Mouse (Mus musculus) embryonic facial prominence, embryonic 11.5 days (tissue): ENCODE data around the gene Sema3b. TPM values are rescaled to one million over a fixed set of nuclear protein-coding genes. Genes with fewer than 3 reads are reported as not detected.
"Not testable (repeated sequence)": the region's sequence is repeated elsewhere in the genome, so short reads cannot be mapped to it uniquely, and the experiment has no call there.

ENCODE experiments used
- ATAC-seq: fragments of 200-750 bp; cut with Nextera tagmentation; replicated peaks from 2 replicates; pipeline ENCODE4 v1.8.0; 2017; ENCODE audit warnings: low read depth; ENCODE audit not compliant: insufficient number of reproducible peaks, low FRiP score, low TSS enrichment
- DNase-seq: peaks from one replicate; pipeline ENCODE4 v3.0.0-alpha.2; 2015; ENCODE audit warnings: low spot score
- H3K27ac ChIP-seq: fragments of 300-500 bp; sonication (generic); replicated peaks from 2 replicates; pipeline ENCODE4 v1.5.1; 2014; ENCODE audit warnings: mild to moderate bottlenecking, low read depth, low read length, control low read depth
- H3K27me3 ChIP-seq: fragments of 300-500 bp; sonication (generic); 2 replicates; pipeline ENCODE4 v1.6.1; 2014; ENCODE audit warnings: mild to moderate bottlenecking, low read length, moderate library complexity, mixed read lengths; ENCODE audit not compliant: control insufficient read depth, insufficient read depth
- H3K36me3 ChIP-seq: fragments of 300-500 bp; sonication (generic); replicated peaks from 2 replicates; pipeline ENCODE4 v1.6.1; 2014; ENCODE audit warnings: low read depth, mild to moderate bottlenecking, low read length, moderate library complexity, mixed read lengths; ENCODE audit not compliant: control insufficient read depth, insufficient read depth
- H3K4me1 ChIP-seq: fragments of 300-500 bp; sonication (generic); 2 replicates; pipeline ENCODE4 v1.6.1; 2014; ENCODE audit warnings: low read length, mixed read lengths; ENCODE audit not compliant: control insufficient read depth, insufficient read depth
- H3K4me2 ChIP-seq: fragments of 300-500 bp; sonication (generic); 2 replicates; pipeline ENCODE4 v1.6.1; 2014; ENCODE audit warnings: low read depth, mild to moderate bottlenecking, control low read depth, low read length, moderate library complexity
- H3K4me3 ChIP-seq: fragments of 300-500 bp; sonication (generic); 2 replicates; pipeline ENCODE4 v1.5.1; 2014; ENCODE audit warnings: low read depth, low read length, control low read depth
- H3K9ac ChIP-seq: fragments of 300-500 bp; sonication (generic); replicated peaks from 2 replicates; pipeline ENCODE4 v1.6.1; 2014; ENCODE audit warnings: mild to moderate bottlenecking, control low read depth, low read length
- H3K9me3 ChIP-seq: fragments of 300-500 bp; sonication (generic); replicated peaks from 2 replicates; pipeline ENCODE4 v1.6.1; 2016; ENCODE audit warnings: mild to moderate bottlenecking, low read length, inconsistent platforms, mixed read lengths; ENCODE audit not compliant: control insufficient read depth
- WGBS: fragments of 180-500 bp; shearing (Covaris S2); extraction: QIAGEN DNeasy Blood & Tissue Kit; methylation state at CpG from one replicate; pipeline ENCODE4 v1.1.7; 2014; 5-methylcytosine and 5-hydroxymethylcytosine counted together
- polyA plus RNA-seq: library from polyadenylated mRNA; unstranded; fragments of >200 nt; fragmentation: Nextera tagmentation; extraction: Ambion mirVana; gene quantifications from 2 replicates; pipeline ENCODE4 v1.2.1, GENCODE M21; 2014

Gene Sema3b
- polyA plus RNA-seq, 1 experiment from 2014 or later = 1.3 TPM

DNA sequence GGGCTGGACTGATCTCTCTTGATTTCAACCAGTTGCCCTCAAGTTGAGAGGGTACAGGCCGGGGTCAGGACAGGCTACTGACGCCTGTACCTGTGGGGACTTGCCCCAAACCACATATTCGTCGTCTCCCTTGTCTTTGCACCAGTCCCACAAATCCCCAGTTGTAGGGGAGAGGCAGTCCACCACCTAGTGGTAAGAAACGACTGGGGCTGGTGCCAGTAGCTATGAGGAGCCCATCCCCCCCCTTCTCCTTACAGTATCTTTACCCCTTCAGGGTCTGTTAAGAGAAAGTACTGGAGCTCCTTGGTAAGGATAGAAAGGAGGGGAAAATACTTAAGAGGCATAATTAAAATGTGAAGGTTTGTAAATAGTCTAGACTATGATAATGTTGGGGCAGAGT lies 43.5 kb downstream of the Sema3b start:
- H3K9ac ChIP-seq, H3K27me3 ChIP-seq, H3K4me2 ChIP-seq, H3K4me1 ChIP-seq, ATAC-seq, H3K4me3 ChIP-seq, H3K9me3 ChIP-seq, H3K36me3 ChIP-seq, H3K27ac ChIP-seq, DNase-seq: not testable (repeated sequence)
- WGBS = 50% methylated on average over 5 of the region's 5 CpGs

DNA sequence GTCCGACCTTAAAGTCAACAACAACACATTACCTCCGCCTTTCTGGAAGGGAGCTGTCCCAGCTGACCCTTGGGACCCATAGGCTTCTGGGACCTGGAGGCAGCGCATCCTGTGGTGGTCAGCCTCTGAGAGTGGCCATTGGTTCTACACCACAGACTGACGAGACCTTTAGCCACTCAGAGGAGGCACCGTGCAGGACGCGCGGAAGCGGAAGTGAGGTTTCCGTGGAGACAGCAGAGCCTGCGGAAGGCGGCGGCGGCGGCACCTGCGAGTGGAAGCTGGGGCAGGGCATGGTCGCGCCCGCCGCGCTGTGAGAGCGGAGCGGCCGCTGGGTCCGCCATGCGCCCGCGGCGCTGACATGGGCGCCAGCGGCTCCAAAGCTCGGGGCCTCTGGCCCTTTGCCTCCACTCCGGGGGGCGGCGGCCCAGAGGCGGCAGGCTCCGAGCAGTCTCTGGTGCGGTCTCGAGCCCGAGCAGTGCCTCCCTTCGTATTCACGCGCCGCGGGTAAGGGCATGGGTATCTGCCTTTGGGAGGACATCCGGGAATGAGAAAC lies 45.9 kb downstream of the Sema3b start, which contains the start of gene Tusc2:
Tusc2 (plus strand) TSS at position 227 of the 553 bp plus-strand sequence.
- no peaks in the 10 kb centered on the region for H3K27me3 ChIP-seq
- ATAC-seq = peak; percentile 91
- under 1% methylated on average over 45 of the region's 46 CpGs for WGBS

DNA sequence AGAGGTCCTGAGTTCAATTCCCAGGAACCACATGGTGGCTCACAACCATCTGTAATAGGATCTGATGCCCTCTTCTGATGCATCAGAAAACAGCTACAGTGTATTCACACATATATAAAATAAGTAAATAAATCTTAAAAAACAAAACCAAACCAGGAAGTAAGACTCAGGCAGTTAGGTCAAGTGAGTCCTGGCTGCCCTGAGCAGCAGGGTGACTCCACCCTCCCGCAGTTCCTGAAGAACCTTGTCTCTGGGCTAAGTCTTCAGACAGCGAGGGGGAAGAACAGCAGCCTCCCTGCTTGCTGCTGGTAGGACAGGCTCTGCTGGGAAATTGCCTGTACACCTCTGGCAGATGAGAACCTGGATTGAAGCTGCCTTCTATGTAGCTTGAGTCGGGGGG lies 52.7 kb downstream of the Sema3b start:
- H3K9me3 ChIP-seq = no peaks in the 10 kb centered on the region
- DNase-seq (no peak), ATAC-seq (no peak)
- WGBS = 73% methylated on average over 3 of the region's 3 CpGs
- no peaks in the 10 kb centered on the region; the same call in 1 of the 2 replicates for H3K27me3 ChIP-seq
- H3K27ac ChIP-seq = no peak overlapping the region
- H3K4me3 ChIP-seq = no peak overlapping the region; the same call in 1 of the 2 replicates
- peaks cover 8% of the 10 kb centered on the region for H3K36me3 ChIP-seq
- no peaks in the 10 kb centered on the region; the same call in none of the 2 replicates for H3K4me1 ChIP-seq
- peak overlapping the region; percentile 91 for H3K4me2 ChIP-seq
- no peak overlapping the region for H3K9ac ChIP-seq

More for the DNA sequence above, 45.9 kb downstream of the Sema3b start, which contains the start of gene Tusc2:
- Histone ChIP-seq H3K4me2 (peak within 1 kb of the TSS; percentile 74), H3K27ac (no peak within 1 kb of the TSS), H3K9me3 (no peaks in the 10 kb centered on the region), H3K4me3 (peak within 1 kb of the TSS; percentile 93), H3K4me1 (0 out of 2 replicates have a peak, but pooled peaks cover 3% of the 10 kb centered on the region), H3K9ac (peak within 1 kb of the TSS; percentile 72), H3K36me3 (peaks cover 12% of the 10 kb centered on the region)
- DNase-seq = peak; percentile 94

DNA sequence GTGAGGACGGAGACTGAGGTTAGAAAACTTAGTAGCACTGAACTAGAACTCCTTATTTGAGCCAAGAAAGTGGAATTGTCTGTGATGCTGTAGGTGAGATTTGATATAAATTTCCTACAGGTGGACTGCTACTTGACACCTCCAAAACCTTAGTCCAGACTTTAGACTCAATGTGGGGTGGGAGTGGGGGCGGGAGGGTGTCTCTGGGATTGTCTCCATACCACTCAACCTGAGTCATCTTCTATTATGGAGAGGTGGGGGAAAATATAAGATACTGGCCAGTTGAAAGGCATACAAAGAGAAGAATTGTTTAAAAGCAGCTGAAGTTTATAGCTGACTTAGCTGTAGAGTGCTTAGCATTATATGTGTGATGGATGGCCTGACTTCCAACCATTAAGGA lies 53.3 kb downstream of the Sema3b start:
- no peaks in the 10 kb centered on the region; the same call in none of the 2 replicates for H3K4me1 ChIP-seq
- 35% methylated on average over 2 of the region's 2 CpGs for whole genome bisulfite sequencing

DNA sequence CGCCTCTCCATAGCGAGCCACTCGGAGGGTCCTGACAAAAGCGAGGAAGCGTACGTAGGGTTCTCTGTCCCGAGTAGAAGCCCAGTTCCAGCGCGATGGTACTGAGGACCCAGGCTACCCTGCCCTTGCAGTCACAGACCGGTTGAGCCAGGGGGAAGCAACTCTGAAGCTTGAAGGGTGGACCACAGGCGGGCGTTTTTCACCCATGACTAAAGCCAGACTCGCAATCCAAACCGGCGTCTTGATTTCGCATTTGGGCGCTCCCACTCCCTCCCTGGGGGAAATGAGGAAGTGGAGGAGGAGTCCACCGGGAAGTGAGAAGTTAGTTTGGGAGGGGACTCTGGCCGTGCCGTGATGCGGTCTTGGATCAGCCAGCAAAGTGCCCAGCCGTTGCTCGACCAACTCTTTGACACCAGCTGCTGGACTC lies 54.0 kb downstream of the Sema3b start:
- no peaks in the 10 kb centered on the region; the same call in none of the 2 replicates for H3K4me1 ChIP-seq
- peak overlapping the region; percentile 89 for H3K27ac ChIP-seq
- WGBS = under 1% methylated on average over 23 of the region's 23 CpGs
- H3K4me3 ChIP-seq = peak overlapping the region; percentile 74
- peak; percentile 60 for DNase-seq
- peak overlapping the region; percentile 84 for H3K9ac ChIP-seq
- ATAC-seq = peak; percentile 36
- no peaks in the 10 kb centered on the region for H3K9me3 ChIP-seq
- H3K36me3 ChIP-seq = peaks cover 6% of the 10 kb centered on the region
- peak overlapping the region; percentile 91 for H3K4me2 ChIP-seq
- H3K27me3 ChIP-seq = peaks cover 5% of the 10 kb centered on the region; the same call in 1 of the 2 replicates

More for the DNA sequence above, 53.3 kb downstream of the Sema3b start:
- Histone ChIP-seq H3K36me3 (peaks cover 6% of the 10 kb centered on the region), H3K9ac (peak overlapping the region; percentile 84), H3K4me3 (peak overlapping the region; percentile 74), H3K4me2 (peak overlapping the region; percentile 91), H3K9me3 (no peaks in the 10 kb centered on the region), H3K27ac (no peak overlapping the region), H3K27me3 (peaks cover 3% of the 10 kb centered on the region; the same call in 1 of the 2 replicates)
- no peak for DNase-seq
- ATAC-seq = no peak

DNA sequence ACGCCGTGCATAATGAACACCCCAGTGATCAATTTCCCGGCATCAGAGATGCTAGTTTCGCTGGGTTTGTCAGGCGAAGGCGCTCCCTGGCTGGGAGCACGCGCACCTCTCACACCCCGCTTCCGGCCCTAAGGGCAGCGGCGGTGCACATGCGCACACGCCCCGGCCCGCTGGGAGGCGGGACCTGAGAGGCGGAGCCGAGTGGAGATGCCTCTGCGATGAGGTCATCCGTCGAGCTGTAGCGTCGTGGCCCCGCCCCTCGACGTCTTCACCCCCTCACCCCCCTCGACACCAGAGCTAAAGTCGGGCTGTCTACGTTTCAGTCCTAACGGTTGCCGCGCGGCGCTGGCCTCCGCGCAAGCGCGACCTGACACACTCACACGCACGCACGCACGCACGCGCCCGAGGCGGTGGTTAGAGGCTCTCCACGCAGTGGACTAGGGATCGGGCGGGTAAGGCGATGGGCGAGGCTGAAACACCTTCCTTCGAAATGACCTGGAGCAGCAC lies 54.7 kb downstream of the Sema3b start:
- Histone ChIP-seq H3K27me3 (peaks cover 5% of the 10 kb centered on the region; the same call in 1 of the 2 replicates), H3K9me3 (no peaks in the 10 kb centered on the region), H3K4me3 (peak overlapping the region; percentile 74), H3K27ac (peak overlapping the region; percentile 89), H3K4me2 (peak overlapping the region; percentile 91), H3K9ac (peak overlapping the region; percentile 84), H3K36me3 (peaks cover 6% of the 10 kb centered on the region), H3K4me1 (no peaks in the 10 kb centered on the region; the same call in none of the 2 replicates)
- ATAC-seq (peak; percentile 88), DNase-seq (peak; percentile 99)
- under 1% methylated on average over 53 of the region's 53 CpGs for WGBS

DNA sequence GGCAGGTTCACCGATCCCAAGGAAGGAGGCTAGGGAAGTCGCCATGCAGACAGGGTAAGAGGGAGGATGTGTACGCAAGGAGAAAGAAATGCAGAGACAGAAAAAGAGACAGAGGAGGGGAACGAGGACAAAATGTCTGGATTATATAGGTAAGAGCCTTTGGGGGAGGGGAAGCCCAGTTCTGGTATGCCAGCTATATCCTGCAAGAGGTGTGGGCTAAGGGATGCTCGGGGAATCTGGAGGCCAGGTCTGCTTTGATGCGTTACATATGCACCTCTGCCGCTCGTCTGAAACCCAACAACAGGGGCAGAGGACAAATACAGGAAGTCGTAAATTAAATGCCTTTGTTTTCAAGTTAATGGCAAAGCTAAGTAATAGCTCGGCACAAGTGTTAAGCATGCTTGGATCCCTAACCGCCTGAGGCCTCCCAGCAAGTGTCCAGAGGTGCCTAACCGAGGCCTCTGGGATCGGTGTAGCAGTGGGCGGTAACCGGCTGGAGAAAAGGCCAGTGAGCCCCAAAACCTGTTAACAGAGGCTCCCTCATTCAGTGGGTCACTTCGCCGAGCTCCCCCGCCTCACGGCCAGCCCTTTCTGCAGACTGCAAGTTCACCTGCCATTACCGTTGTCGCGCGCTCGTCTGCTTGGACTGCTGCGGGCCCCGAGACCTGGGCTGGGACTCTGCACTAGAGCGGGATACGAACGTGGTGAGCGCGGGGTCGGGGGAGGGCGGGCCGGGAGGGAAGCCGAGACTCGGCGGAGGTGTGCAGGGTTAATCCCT lies 55.3 kb downstream of the Sema3b start:
- DNase-seq = no peak
- H3K9me3 ChIP-seq = no peaks in the 10 kb centered on the region
- H3K4me2 ChIP-seq = peak overlapping the region; percentile 91
- peaks cover 3% of the 10 kb centered on the region for H3K36me3 ChIP-seq
- H3K27me3 ChIP-seq = peaks cover 5% of the 10 kb centered on the region; the same call in 1 of the 2 replicates
- peak overlapping the region; percentile 74 for H3K4me3 ChIP-seq
- ATAC-seq = peak; percentile 42
- WGBS = 8% methylated on average over 37 of the region's 37 CpGs
- H3K4me1 ChIP-seq = no peaks in the 10 kb centered on the region; the same call in none of the 2 replicates
- H3K27ac ChIP-seq = peak overlapping the region; percentile 28; the same call in 1 of the 2 replicates
- peak overlapping the region; percentile 69 for H3K9ac ChIP-seq
